Mouse (Mus musculus) myocyte (in vitro differentiated cells): ENCODE results near the gene Slc12a4. TPM values are rescaled to one million over a fixed set of nuclear protein-coding genes. Genes with fewer than 3 reads are reported as not detected.

Source experiments
- H3K27me3 ChIP-seq: one replicate; pipeline ENCODE4 v1.6.1; 2011; ENCODE audit not compliant: control insufficient read depth, insufficient read depth, insufficient read length
- H3K36me3 ChIP-seq: one replicate; pipeline ENCODE4 v1.6.1; 2011; ENCODE audit not compliant: control insufficient read depth, insufficient read depth
- H3K4me2 ChIP-seq: one replicate; pipeline ENCODE4 v1.6.1; 2011; ENCODE audit warnings: low read depth, control low read depth
- H3K4me3 ChIP-seq: one replicate; pipeline ENCODE4 v1.5.1; 2011; ENCODE audit warnings: mild to moderate bottlenecking, control low read depth, moderate library complexity
- H3K79me2 ChIP-seq: one replicate; pipeline ENCODE4 v1.6.1; 2011; ENCODE audit not compliant: control insufficient read depth, insufficient read depth
- H3ac ChIP-seq: one replicate; pipeline ENCODE4 v1.6.1; 2011; ENCODE audit not compliant: control insufficient read depth, insufficient read length
- CEBPB ChIP-seq: IDR thresholded peaks from 2 replicates; pipeline ENCODE4 v1.6.1; 2011; ENCODE audit warnings: mild to moderate bottlenecking, moderate library complexity; ENCODE audit not compliant: poor library complexity, insufficient read depth, severe bottlenecking
- E2F4 ChIP-seq: IDR thresholded peaks from one replicate; pipeline ENCODE4 v1.6.1; 2011; ENCODE audit warnings: mild to moderate bottlenecking, control low read depth, moderate library complexity; ENCODE audit not compliant: insufficient read depth
- MAX ChIP-seq: IDR thresholded peaks from one replicate; pipeline ENCODE4 v1.6.1; 2011; ENCODE audit warnings: low read depth, mild to moderate bottlenecking, control low read depth
- MYOD1 ChIP-seq, 3 experiments: IDR thresholded peaks; one replicate each; pipeline ENCODE4 v1.6.1; 2011; ENCODE audit warnings: control low read depth in 2 of 3, low read depth in 2 of 3, mild to moderate bottlenecking in 2 of 3, moderate library complexity in 1 of 3; ENCODE audit not compliant: insufficient read length in 2 of 3, control insufficient read depth in 1 of 3
- MYOG ChIP-seq, 3 experiments: IDR thresholded peaks; one replicate each; pipeline ENCODE4 v1.6.1; 2011; ENCODE audit warnings: control low read depth in 2 of 3, low read depth in 2 of 3, mild to moderate bottlenecking in 2 of 3; ENCODE audit not compliant: insufficient read length in 2 of 3, control insufficient read depth in 1 of 3, insufficient read depth in 1 of 3
- POLR2A ChIP-seq: IDR thresholded peaks from one replicate; pipeline ENCODE4 v1.6.1; 2011; ENCODE audit warnings: low read depth, mild to moderate bottlenecking, control low read depth, moderate library complexity; ENCODE audit not compliant: insufficient read length
- POLR2AphosphoS2 ChIP-seq: IDR thresholded peaks from one replicate; pipeline ENCODE4 v1.6.1; 2011; ENCODE audit warnings: low read depth, control low read depth; ENCODE audit not compliant: insufficient read length
- REST ChIP-seq: IDR thresholded peaks from one replicate; pipeline ENCODE4 v1.6.1; 2011; ENCODE audit warnings: mild to moderate bottlenecking, control low read depth, moderate library complexity; ENCODE audit not compliant: insufficient read depth, insufficient read length
- SRF ChIP-seq: IDR thresholded peaks from one replicate; pipeline ENCODE4 v1.6.1; 2011; ENCODE audit warnings: low read depth; ENCODE audit not compliant: control insufficient read depth, insufficient read length
- TCF12 ChIP-seq: IDR thresholded peaks from one replicate; pipeline ENCODE4 v1.6.1; 2011; ENCODE audit warnings: mild to moderate bottlenecking, control low read depth; ENCODE audit not compliant: poor library complexity, insufficient read depth, severe bottlenecking
- TCF3 ChIP-seq: IDR thresholded peaks from one replicate; pipeline ENCODE4 v1.6.1; 2011; ENCODE audit warnings: low read depth, control low read depth; ENCODE audit not compliant: insufficient read length
- USF1 ChIP-seq: IDR thresholded peaks from one replicate; pipeline ENCODE4 v1.6.1; 2011; ENCODE audit warnings: low read depth, mild to moderate bottlenecking, control low read depth, moderate library complexity
- polyA plus RNA-seq: library from polyadenylated mRNA; unstranded; fragments of >200 nt; fragmentation: generic; extraction: Trizol; gene quantifications from one replicate; pipeline ENCODE4 v1.2.1, GENCODE M21; 2012; ENCODE audit warnings: missing spikeins

The Slc12a4 gene
- polyA plus RNA-seq, 1 experiment = 95.7 TPM

GRCm38 (mm10) chr8:105961536-105961935, 4.4 kb downstream of the Slc12a4 start:
- no peaks in the 10 kb centered on the region for H3K27me3 ChIP-seq
- TF ChIP-seq REST (no peak), POLR2AphosphoS2 (no peak), USF1 (no peak), E2F4 (no peak), TCF3 (no peak), MYOG (IDR thresholded peaks at IDR 0.05; ENCODE audit: control insufficient read depth in 1 of 3, insufficient read depth in 1 of 3, insufficient read length in 2 of 3, low read depth in 2 of 3) (no peak), MYOD1 (IDR thresholded peaks at IDR 0.05; ENCODE audit: control insufficient read depth in 1 of 3, insufficient read length in 2 of 3, low read depth in 2 of 3) (no peak), TCF12 (no peak), MAX (no peak), POLR2A (no peak), SRF (no peak), CEBPB (no peak)
- H3ac ChIP-seq = no peak overlapping the region
- no peak overlapping the region for H3K4me3 ChIP-seq
- peaks cover 49% of the 10 kb centered on the region for H3K79me2 ChIP-seq
- no peaks in the 10 kb centered on the region for H3K36me3 ChIP-seq
- H3K4me2 ChIP-seq = no peak overlapping the region

GRCm38 (mm10) chr8:105961101-105961500, 4.8 kb downstream of the Slc12a4 start:
- Histone ChIP-seq H3K36me3 (peaks cover 2% of the 10 kb centered on the region), H3K4me2 (no peak overlapping the region), H3K4me3 (no peak overlapping the region), H3ac (no peak overlapping the region), H3K79me2 (peaks cover 49% of the 10 kb centered on the region), H3K27me3 (no peaks in the 10 kb centered on the region)
- TF ChIP-seq USF1 (no peak), REST (no peak), MYOD1 (IDR thresholded peaks at IDR 0.05; ENCODE audit: control insufficient read depth in 1 of 3, insufficient read length in 2 of 3, low read depth in 2 of 3) (no peak)

DNA sequence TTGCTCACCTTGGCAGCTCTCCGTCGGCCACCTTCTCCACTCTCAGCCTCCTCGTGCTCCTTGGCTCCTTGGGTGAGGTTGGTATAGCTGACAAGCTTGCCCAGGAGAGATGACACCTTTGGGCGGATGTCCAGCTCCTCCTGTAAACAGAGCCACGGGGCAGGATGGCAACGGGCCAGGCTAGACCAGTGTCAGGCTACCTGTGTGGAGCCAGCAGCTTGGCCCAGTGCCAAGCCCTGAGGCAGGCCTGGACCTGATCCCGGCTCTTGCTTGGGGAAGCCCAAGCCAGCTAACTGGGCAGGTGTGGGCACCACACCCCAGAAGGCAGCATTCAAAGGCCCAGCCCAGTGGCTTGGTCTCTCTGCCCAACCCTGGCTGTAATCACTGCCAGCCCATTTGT, 6.5 kb downstream of the Slc12a4 start:
- no peak overlapping the region for H3ac ChIP-seq
- TF ChIP-seq E2F4 = no peak
- no peak for TF ChIP-seq TCF12
- TF ChIP-seq MYOD1 (IDR thresholded peaks at IDR 0.05; ENCODE audit: control insufficient read depth in 1 of 3, insufficient read length in 2 of 3, low read depth in 2 of 3) = no peak
- no peak for TF ChIP-seq POLR2AphosphoS2
- TF ChIP-seq CEBPB = no peak
- TF ChIP-seq POLR2A = no peak
- no peak for TF ChIP-seq SRF
- no peak for TF ChIP-seq USF1
- no peak for TF ChIP-seq TCF3
- TF ChIP-seq MYOG (IDR thresholded peaks at IDR 0.05; ENCODE audit: control insufficient read depth in 1 of 3, insufficient read depth in 1 of 3, insufficient read length in 2 of 3, low read depth in 2 of 3) = no peak
- no peak for TF ChIP-seq MAX
- no peak for TF ChIP-seq REST
- H3K79me2 ChIP-seq = peaks cover 36% of the 10 kb centered on the region
- peaks cover 5% of the 10 kb centered on the region for H3K36me3 ChIP-seq
- no peak overlapping the region for H3K4me3 ChIP-seq
- H3K4me2 ChIP-seq = no peak overlapping the region
- no peaks in the 10 kb centered on the region for H3K27me3 ChIP-seq

DNA sequence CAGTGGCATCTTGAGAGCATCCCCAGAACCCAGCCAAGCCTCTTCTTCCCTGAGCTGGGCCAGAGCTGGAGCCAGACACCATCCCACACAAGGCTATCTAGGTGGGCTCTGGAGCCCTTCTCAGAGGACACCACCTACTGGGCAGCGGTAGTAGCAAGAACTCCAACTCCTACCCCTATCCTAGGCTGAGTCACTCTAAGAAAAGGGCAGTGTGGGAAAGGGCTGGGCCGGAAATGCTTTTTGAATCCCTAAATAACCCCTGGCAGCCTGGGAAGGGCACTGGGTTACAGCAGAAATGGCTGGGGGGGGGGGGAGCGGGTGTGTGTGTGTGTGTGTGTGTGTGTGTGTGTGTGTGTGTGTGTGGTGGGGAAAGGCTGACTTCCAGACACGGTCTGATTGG, 8.1 kb downstream of the Slc12a4 start:
- H3K4me3 ChIP-seq = no peak overlapping the region
- TF ChIP-seq SRF (no peak), MAX (no peak), TCF12 (no peak), POLR2AphosphoS2 (no peak), MYOD1 (IDR thresholded peaks at IDR 0.05; ENCODE audit: control insufficient read depth in 1 of 3, insufficient read length in 2 of 3, low read depth in 2 of 3) (no peak), CEBPB (no peak), POLR2A (no peak), TCF3 (no peak), MYOG (IDR thresholded peaks at IDR 0.05; ENCODE audit: control insufficient read depth in 1 of 3, insufficient read depth in 1 of 3, insufficient read length in 2 of 3, low read depth in 2 of 3) (no peak), E2F4 (no peak), REST (no peak), USF1 (no peak)
- no peaks in the 10 kb centered on the region for H3K27me3 ChIP-seq
- peaks cover 16% of the 10 kb centered on the region for H3K36me3 ChIP-seq
- no peak overlapping the region for H3ac ChIP-seq
- peak overlapping the region; percentile 69 for H3K4me2 ChIP-seq
- H3K79me2 ChIP-seq = peaks cover 21% of the 10 kb centered on the region

DNA sequence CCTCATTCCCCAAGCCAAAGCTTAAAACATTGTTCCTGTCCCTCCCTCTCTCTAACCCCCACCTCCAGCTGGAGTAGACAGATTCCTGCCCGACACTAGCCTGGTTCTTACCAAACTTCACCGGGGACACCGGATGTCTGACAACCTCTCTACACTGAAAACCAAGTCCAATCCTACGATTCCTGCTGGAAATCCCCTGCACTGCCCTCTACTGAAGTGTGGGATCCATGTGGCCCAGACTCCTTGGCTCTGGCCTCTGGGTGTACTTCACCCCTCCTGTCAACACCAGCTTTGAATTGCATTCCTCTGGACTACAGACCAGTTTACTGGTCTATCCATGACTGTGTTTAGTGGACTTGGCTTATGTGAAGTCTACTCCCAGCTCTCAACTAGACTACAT, 9.3 kb downstream of the Slc12a4 start:
- Histone ChIP-seq H3K4me3 (no peak overlapping the region), H3K27me3 (no peaks in the 10 kb centered on the region), H3K79me2 (peaks cover 8% of the 10 kb centered on the region), H3ac (no peak overlapping the region), H3K36me3 (peaks cover 21% of the 10 kb centered on the region), H3K4me2 (no peak overlapping the region)
- TF ChIP-seq SRF (no peak), CEBPB (no peak), TCF3 (no peak), TCF12 (no peak), REST (no peak), MAX (no peak)
